Mouse (Mus musculus): ENCODE measurements around the gene Foxg1. TPM values are rescaled to one million over a fixed set of nuclear protein-coding genes. Genes with fewer than 3 reads are reported as not detected.

Foxg1 gene
- total RNA-seq, 2 experiments from 2014 or later: not detected

- no peak for DNase-seq
- intact Hi-C loops (cut with DNase I; ENCODE audit: low total_unique reads): no loop called here
Measured at GRCm38 (mm10) chr12:49384876-49385630, 2.6 kb downstream of the Foxg1 start, which contains the start of gene Gm43517. Gm43517 (plus strand) TSS chr12:49385174.

- intact Hi-C loops (cut with DNase I; ENCODE audit: low total_unique reads): no loop called here
- DNase-seq: no peak
Measured at GRCm38 (mm10) chr12:49385631-49385990, 3.2 kb downstream of the Foxg1 start.

DNA sequence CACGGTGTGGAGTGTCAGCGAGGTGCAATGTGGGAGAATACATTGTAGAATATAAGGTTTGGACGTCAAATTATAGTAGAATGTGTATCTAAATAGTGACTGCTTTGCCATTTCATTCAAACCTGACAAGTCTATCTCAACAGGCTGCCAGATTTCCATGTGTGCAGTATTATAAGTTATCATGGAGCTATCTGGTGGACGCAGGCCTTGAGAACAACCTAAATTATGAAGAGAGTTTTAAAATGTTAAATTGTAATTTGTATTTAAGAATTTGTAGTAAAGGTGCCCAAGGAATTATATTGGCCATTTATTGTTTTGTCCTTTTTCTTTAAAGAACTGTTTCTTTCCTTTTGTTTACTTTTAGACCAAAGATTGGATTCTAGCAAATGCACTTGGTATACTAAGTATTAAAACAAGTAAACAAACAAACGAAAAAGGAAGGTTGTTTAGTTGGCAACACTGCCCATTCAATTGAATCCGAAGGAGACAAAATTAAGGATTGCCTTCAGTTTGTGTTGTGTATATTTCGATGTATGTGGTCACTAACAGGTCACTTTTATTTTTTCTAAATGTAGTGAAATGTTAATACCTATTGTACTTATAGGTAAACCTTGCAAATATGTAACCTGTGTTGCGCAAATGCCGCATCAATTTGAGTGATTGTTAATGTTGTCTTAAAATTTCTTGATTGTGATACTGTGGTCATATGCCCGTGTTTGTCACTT lies 3.8 kb downstream of the Foxg1 start:
- intact Hi-C loops (cut with DNase I; ENCODE audit: low total_unique reads): no loop called here
- DNase-seq: no peak

GRCm38 (mm10) chr12:49387856-49388598 lies 5.6 kb downstream of the Foxg1 start:
- intact Hi-C loops (cut with DNase I; ENCODE audit: low total_unique reads): no loop called here
- DNase-seq: no peak

DNA sequence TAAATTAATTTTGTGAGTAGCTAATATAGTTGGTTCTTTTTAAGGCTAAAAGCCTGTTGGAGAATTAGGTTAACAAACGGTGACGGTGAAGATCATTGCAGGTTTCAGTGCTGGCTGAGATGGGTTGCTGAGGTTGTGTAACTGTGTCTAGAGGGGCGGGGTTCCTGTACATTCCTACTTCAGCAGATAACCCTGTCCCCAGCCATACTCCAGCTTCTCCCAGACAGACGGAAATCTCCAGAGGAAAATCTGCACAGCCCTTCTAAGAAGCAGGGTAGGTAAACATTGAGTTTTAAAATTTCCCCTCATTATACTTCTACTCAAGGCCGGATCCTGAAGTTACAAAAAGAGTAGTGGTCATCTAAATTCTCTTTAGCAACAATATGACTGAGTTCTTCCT lies 7.2 kb downstream of the Foxg1 start:
- DNase-seq: no peak
- intact Hi-C loops (cut with DNase I; ENCODE audit: low total_unique reads): no loop called here

- intact Hi-C loops (cut with DNase I; ENCODE audit: low total_unique reads): no loop called here
- DNase-seq: no peak
Measured at GRCm38 (mm10) chr12:49390257-49390656, 7.8 kb downstream of the Foxg1 start.

- no peak for DNase-seq
- intact Hi-C loops (cut with DNase I; ENCODE audit: low total_unique reads): no loop called here
Measured at GRCm38 (mm10) chr12:49390926-49391304, 8.5 kb downstream of the Foxg1 start.

DNA sequence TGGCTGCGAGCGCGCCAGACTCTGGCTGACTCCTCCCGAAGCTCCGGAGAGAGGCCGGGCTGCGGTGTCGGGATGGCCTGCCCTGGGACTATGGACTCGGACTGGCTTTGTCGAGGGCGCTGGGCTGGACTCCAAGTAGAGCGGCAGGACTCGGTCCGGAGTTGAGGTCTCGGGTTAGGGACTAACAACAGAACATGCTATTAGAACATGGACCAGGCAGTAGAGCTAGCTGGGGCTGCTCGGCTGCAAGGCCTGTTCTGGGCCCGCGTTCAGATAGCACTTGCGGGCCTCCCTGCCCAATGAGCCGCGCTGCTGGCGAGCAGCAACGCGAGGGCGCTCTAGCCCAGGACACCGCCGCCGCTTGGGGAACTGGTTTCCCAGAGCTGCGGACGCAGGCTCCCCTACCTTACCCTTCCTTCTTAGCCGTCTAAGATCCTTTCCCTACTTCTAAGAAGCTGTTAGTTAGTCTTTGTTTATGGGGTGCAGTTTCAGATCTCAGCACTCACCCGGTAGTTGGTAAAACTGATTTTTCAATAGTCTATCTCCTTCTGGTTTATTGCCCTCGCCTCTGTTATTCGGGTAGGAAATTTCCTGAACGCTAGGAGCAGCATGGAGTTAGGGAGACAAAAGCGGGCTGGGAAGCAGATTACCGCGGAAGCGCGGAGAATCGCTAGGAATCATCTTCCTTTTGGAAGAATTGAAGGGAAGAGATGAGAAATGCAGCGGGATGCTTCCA lies 9.0 kb downstream of the Foxg1 start:
- peak; percentile 26 for DNase-seq
- intact Hi-C loops (cut with DNase I; ENCODE audit: low total_unique reads): no loop called here

DNA sequence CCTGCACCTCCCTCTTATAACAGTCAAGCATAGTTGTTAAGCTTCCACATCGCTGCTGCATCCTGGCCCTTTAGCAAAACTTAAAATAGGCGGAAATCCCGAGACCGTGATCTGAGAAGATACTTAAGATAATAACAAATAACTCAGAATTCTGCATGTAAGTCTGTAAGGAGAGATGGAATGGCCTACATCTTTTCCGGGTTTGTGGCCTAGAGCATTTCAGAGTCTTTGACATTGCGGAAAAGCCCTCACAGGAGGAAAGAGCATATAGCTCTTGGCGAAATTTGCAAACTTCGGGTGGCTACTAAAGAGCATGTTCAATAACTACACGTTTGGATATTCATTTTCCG lies 9.6 kb downstream of the Foxg1 start:
- intact Hi-C loops (cut with DNase I; ENCODE audit: low total_unique reads): no loop called here
- no peak for DNase-seq

DNA sequence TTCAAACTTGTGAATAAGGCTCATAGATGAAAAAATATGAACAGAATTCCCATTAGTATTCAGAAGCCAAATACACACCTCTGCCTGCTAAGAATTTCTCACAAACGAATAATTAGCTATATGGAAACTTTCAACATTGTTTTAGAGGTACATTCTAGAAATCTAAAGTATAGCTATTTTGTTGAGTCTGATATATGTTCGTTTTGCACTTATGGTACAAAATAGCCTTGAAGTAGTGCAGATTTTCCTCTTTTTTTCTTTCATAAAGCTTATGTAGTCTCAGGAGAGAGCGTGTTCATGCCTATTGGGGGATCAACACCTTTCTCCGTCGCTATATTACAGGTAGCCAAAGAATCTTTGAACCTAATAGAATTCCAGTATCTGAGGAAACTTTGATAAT lies 10.4 kb downstream of the Foxg1 start:
- no peak for DNase-seq
- intact Hi-C loops (cut with DNase I; ENCODE audit: low total_unique reads): no loop called here

DNA sequence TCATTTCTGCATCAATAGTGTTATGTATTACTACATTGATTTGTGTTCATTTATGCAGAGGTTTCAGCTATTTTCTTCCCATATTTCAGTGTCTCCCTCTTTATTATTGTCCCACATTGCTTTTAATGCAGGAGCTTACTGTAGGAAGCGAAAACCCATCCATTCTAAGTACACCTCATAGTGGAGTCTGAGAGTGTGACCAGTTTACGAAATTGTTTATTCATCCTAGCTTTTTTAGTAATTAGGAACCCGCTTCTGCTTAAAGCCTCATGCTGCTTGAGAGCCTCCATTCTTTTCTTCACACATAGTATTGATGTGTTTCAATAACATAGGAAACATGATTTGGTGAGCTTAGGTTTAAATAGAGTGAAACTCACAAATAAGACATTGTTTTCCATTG lies 11.2 kb downstream of the Foxg1 start:
- intact Hi-C loops (cut with DNase I; ENCODE audit: low total_unique reads): no loop called here
- no peak for DNase-seq

GRCm38 (mm10) chr12:49394181-49394580 lies 11.7 kb downstream of the Foxg1 start:
- intact Hi-C loops (cut with DNase I; ENCODE audit: low total_unique reads): no loop called here
- no peak for DNase-seq

GRCm38 (mm10) chr12:49394836-49395235 lies 12.4 kb downstream of the Foxg1 start:
- no peak for DNase-seq
- intact Hi-C loops (cut with DNase I; ENCODE audit: low total_unique reads): no loop called here

- no peak for DNase-seq
Measured at GRCm38 (mm10) chr12:49395969-49396368, 13.5 kb downstream of the Foxg1 start.

GRCm38 (mm10) chr12:49396776-49397175 lies 14.3 kb downstream of the Foxg1 start:
- no peak for DNase-seq
- intact Hi-C loops (cut with DNase I; ENCODE audit: low total_unique reads): no loop called here

More at GRCm38 (mm10) chr12:49395969-49396368, 13.5 kb downstream of the Foxg1 start:
- intact Hi-C loops (cut with DNase I; ENCODE audit: low total_unique reads): no loop called here

GRCm38 (mm10) chr12:49397443-49398162 lies 15.1 kb downstream of the Foxg1 start:
- intact Hi-C loops (cut with DNase I; ENCODE audit: low total_unique reads): no loop called here
- no peak for DNase-seq

DNA sequence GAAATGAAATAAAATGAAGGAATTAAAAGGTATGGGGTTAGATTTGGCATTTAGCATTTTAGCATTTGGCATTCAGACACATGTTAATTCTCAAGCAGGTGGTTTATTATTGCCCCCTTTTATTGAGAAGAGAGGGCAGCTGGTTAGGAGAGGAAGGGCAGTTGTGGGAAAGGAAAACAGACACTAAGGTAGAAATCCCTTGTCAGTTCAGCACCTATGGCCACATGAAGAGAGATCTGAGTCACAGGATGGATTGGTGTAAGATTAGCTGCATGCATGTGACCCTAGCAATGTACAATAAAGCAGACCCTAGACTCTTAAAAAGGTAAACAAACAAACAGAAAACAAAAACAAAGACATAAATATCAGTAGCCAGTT lies 15.7 kb downstream of the Foxg1 start:
- intact Hi-C loops (cut with DNase I; ENCODE audit: low total_unique reads): no loop called here
- DNase-seq: no peak

DNA sequence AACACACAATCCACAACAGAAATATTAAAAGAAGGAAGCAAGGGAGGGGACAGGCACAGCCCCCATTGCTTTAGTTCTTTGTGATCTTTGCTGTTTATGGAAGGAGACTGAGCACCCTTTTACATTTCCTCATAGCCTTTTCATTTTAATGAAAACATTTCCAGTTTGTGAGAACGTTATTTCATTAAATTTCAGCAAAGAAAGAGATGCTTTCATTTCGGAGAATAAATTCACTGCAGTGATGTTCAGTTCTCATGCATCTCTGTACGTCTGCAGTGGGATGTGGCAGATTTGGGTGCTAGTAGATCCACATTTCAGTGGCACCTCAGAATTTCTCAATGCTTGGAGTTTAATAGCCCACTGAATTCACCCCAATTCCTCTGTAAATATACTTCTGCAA lies 16.2 kb downstream of the Foxg1 start:
- intact Hi-C loops (cut with DNase I; ENCODE audit: low total_unique reads): no loop called here
- DNase-seq: no peak

- no peak for DNase-seq
Measured at GRCm38 (mm10) chr12:49399611-49400010, 17.2 kb downstream of the Foxg1 start.

More at GRCm38 (mm10) chr12:49399611-49400010, 17.2 kb downstream of the Foxg1 start:
- intact Hi-C loops (cut with DNase I; ENCODE audit: low total_unique reads): no loop called here
